Mouse (Mus musculus) forebrain, embryonic 15.5 days (tissue): ENCODE data around the gene H2-Q2. TPM values are rescaled to one million over a fixed set of nuclear protein-coding genes. Genes with fewer than 3 reads are reported as not detected.
"Not testable (repeated sequence)": the region's sequence is repeated elsewhere in the genome, so short reads cannot be mapped to it uniquely, and the experiment has no call there.

Experiments used
- ATAC-seq: fragments of 200-750 bp; cut with Nextera tagmentation; replicated peaks from 2 replicates; pipeline ENCODE4 v1.8.0; 2017; ENCODE audit warnings: mild to moderate bottlenecking, moderate TSS enrichment, moderate library complexity
- H3K27ac ChIP-seq: fragments of 300-500 bp; sonication (generic); replicated peaks from 2 replicates; pipeline ENCODE4 v1.5.1; 2015; ENCODE audit warnings: mild to moderate bottlenecking, inconsistent platforms
- H3K27me3 ChIP-seq: fragments of 300-500 bp; sonication (generic); 2 replicates; pipeline ENCODE4 v1.6.1; 2015; ENCODE audit warnings: inconsistent platforms
- H3K36me3 ChIP-seq: fragments of 300-500 bp; sonication (generic); 2 replicates; pipeline ENCODE4 v1.6.1; 2015; ENCODE audit warnings: mild to moderate bottlenecking, inconsistent platforms
- H3K4me1 ChIP-seq: fragments of 300-500 bp; sonication (generic); 2 replicates; pipeline ENCODE4 v1.6.1; 2015; ENCODE audit warnings: inconsistent platforms
- H3K4me2 ChIP-seq: fragments of 300-500 bp; sonication (generic); replicated peaks from 2 replicates; pipeline ENCODE4 v1.6.1; 2015; ENCODE audit warnings: mild to moderate bottlenecking, inconsistent platforms
- H3K4me3 ChIP-seq: fragments of 300-500 bp; sonication (generic); 2 replicates; pipeline ENCODE4 v1.5.1; 2015; ENCODE audit warnings: mild to moderate bottlenecking, inconsistent platforms
- H3K9ac ChIP-seq: fragments of 300-500 bp; sonication (generic); replicated peaks from 2 replicates; pipeline ENCODE4 v1.6.1; 2015; ENCODE audit warnings: mild to moderate bottlenecking, inconsistent platforms
- H3K9me3 ChIP-seq: fragments of 300-500 bp; sonication (generic); 2 replicates; pipeline ENCODE4 v1.6.1; 2016; ENCODE audit warnings: inconsistent platforms
- WGBS: fragments of 180-500 bp; shearing (Covaris S2); methylation state at CpG from one replicate; pipeline ENCODE4 v1.1.7; 2015; ENCODE audit warnings: mixed read lengths; 5-methylcytosine and 5-hydroxymethylcytosine counted together
- polyA plus RNA-seq: library from polyadenylated mRNA; unstranded; fragments of >200 nt; fragmentation: Nextera tagmentation; extraction: Ambion mirVana; gene quantifications from 2 replicates; pipeline ENCODE4 v1.2.1, GENCODE M21; 2015

Gene H2-Q2
- polyA plus RNA-seq, result 1.1 and 1.2 TPM in 2 replicates

DNA sequence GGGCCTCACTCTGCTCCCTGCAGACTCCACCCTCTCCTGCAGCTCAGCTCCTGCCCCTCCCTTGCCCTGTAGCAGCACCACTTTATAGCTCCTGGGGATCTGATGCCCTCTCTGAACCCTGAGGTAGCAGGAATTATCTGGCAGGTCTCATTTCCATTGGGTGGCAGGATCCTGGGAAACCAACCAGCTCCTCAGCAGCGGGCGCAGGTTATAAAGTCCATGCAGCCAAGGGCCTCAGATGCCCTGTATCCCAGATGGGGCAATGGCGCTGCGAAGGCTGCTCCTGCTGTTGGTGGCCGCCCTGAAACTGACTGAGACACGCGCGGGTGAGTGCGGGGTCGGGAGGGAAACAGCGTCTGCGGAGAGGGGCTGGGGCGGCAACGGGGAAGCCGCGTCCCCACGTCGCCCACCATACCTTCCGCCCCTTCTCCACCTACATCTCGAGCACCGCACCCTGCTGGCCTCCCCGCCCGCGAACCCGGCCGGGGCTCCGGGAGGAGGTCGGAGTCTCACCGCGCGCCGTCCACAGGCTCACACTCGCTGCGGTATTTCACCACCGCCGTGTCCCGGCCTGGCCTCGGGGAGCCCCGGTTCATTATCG, at the start of gene H2-Q2:
H2-Q2 (plus strand) TSS at position 172 of the 601 bp plus-strand sequence.
- no peaks in the 10 kb centered on the region for H3K9me3 ChIP-seq
- H3K4me2 ChIP-seq, result peak within 1 kb of the TSS; percentile 84
- no peaks in the 10 kb centered on the region for H3K36me3 ChIP-seq
- peaks cover 12% of the 10 kb centered on the region for H3K4me1 ChIP-seq
- no peak within 1 kb of the TSS for H3K27ac ChIP-seq
- 1% methylated on average over 39 of the region's 40 CpGs for WGBS
- no peak for ATAC-seq
- peak within 1 kb of the TSS; percentile 40 for H3K9ac ChIP-seq
- peaks cover 50% of the 10 kb centered on the region for H3K27me3 ChIP-seq
- H3K4me3 ChIP-seq, result peak within 1 kb of the TSS; percentile 43

DNA sequence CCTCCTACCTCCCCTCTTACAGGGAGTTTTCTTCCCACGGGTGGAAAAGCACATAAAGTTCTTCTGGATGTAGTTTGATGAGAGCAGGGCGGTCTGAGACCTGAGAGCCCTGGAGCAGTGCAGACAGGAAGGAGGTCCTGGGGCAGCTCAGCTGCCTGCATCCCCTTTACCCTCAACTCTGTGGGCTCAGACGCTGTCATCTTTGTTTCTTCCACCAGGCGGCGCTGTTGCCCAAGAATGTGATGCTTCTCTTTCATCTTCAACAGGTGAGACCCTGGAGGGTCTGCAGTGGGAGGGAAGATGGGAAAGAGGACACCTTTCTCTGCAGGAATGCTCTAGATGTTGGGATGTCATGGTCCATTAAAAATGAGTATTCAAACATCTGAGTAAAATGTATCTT, 46.2 kb upstream of the H2-Q2 start:
- not testable (repeated sequence) for ATAC-seq, H3K4me1 ChIP-seq, H3K4me2 ChIP-seq, H3K27me3 ChIP-seq, H3K27ac ChIP-seq, H3K36me3 ChIP-seq, H3K4me3 ChIP-seq, H3K9ac ChIP-seq, H3K9me3 ChIP-seq
- WGBS, result 5% methylated on average over 5 of the region's 5 CpGs

GRCm38 (mm10) chr17:35300261-35300945, 41.6 kb upstream of the H2-Q2 start:
- not testable (repeated sequence) for H3K27ac ChIP-seq, ATAC-seq, H3K9ac ChIP-seq, H3K4me3 ChIP-seq, H3K36me3 ChIP-seq, H3K4me1 ChIP-seq, H3K9me3 ChIP-seq, H3K4me2 ChIP-seq, H3K27me3 ChIP-seq
- 87% methylated on average over 7 of the region's 7 CpGs for WGBS

DNA sequence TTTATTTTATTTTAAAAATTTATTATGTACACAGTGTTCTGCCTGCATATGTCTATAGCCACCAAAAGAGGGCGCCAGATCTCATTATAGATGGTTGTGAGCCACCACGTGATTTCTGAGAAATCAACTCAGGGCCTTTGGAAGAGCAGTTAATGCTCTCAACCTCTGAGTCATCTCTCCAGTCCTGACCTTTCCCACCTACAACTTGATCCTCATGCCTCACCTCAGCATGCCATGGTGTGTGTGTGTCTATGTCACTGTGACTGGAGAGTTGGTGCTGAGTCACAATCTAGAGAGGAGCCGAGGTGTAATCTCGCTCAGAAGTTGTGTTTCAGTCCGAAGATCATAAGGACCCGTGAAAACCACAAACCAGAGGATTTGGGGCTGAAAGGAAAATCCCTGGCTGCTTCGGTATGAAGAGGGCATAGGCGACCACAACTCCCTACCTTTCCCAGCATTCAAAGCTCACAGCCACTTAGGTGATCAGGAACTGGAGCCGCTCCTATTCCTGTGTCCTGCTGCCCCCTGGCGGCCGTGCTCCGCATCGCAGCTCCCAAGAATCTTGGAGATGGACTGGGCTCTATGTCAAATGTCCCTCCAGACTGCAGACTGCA, 40.3 kb upstream of the H2-Q2 start:
- Histone ChIP-seq H3K9me3 (no peaks in the 10 kb centered on the region), H3K27ac (no peak overlapping the region), H3K4me1 (no peaks in the 10 kb centered on the region), H3K9ac (no peak overlapping the region), H3K4me3 (no peak overlapping the region), H3K4me2 (no peak overlapping the region), H3K36me3 (no peaks in the 10 kb centered on the region), H3K27me3 (no peaks in the 10 kb centered on the region)
- ATAC-seq, result no peak
- WGBS, result 23% methylated on average over 13 of the region's 13 CpGs

- Histone ChIP-seq H3K27me3 (0 out of 2 replicates have a peak, but pooled peaks cover under 1% of the 10 kb centered on the region), H3K4me2 (no peak overlapping the region), H3K36me3 (no peaks in the 10 kb centered on the region), H3K9me3 (no peaks in the 10 kb centered on the region), H3K9ac (no peak overlapping the region), H3K4me3 (no peak overlapping the region), H3K27ac (no peak overlapping the region), H3K4me1 (no peaks in the 10 kb centered on the region)
- ATAC-seq, result no peak
- 88% methylated on average over 2 of the region's 2 CpGs for WGBS
Measured at GRCm38 (mm10) chr17:35303271-35303670, 38.8 kb upstream of the H2-Q2 start.

- H3K4me3 ChIP-seq, result no peak overlapping the region
- H3K9me3 ChIP-seq, result no peaks in the 10 kb centered on the region
- 88% methylated on average over 10 of the region's 10 CpGs for WGBS
- 0 out of 2 replicates have a peak, but pooled peaks cover 4% of the 10 kb centered on the region for H3K27me3 ChIP-seq
- ATAC-seq, result no peak
- H3K9ac ChIP-seq, result no peak overlapping the region
- no peak overlapping the region for H3K4me2 ChIP-seq
- H3K36me3 ChIP-seq, result no peaks in the 10 kb centered on the region
- no peaks in the 10 kb centered on the region for H3K4me1 ChIP-seq
- H3K27ac ChIP-seq, result no peak overlapping the region
Measured at GRCm38 (mm10) chr17:35303756-35304350, 38.2 kb upstream of the H2-Q2 start.

DNA sequence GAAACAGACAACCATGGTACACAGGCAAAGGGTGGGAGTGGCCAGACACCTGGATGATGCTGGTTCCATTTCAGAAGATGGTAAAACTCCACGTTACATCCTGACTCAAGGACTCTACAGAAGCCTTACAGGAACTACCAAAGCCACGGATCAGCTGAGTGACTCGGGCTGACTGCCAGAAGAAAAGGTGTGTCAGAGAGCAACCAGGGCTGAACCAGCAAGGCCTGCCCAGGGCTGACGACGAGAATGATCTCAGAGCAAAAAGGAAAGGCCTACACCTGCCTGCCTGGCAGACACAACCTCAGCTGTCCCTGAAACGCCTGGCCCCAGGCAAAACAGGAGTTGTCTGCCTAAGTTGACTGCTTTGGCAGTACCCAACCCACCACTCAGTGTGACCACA, 37.6 kb upstream of the H2-Q2 start:
- Histone ChIP-seq H3K36me3 (no peaks in the 10 kb centered on the region), H3K4me3 (no peak overlapping the region), H3K27me3 (0 out of 2 replicates have a peak, but pooled peaks cover 4% of the 10 kb centered on the region), H3K4me2 (no peak overlapping the region), H3K27ac (no peak overlapping the region), H3K9ac (no peak overlapping the region), H3K4me1 (no peaks in the 10 kb centered on the region), H3K9me3 (no peaks in the 10 kb centered on the region)
- 71% methylated on average over 6 of the region's 6 CpGs for WGBS
- ATAC-seq, result no peak

DNA sequence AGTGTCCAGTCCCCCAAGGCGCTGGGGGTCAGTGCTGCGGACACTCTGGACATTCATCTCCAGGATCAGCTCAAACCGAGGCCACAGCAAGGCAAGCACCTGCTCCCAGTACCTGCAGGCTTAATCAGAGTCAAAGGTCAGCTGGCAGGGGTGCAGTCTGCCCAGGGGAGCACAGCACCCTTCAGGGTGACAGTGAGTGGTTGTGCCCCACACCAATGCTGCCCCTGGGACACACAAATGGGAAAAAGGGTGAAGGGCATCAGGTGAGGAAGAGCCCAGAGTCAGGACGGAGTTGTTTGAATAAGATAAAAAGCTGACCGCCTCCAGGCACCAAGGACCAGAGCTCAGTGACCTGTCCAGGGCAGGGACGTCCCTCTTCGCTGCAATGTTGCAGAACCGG, 37.1 kb upstream of the H2-Q2 start:
- not testable (repeated sequence) for H3K36me3 ChIP-seq, H3K9me3 ChIP-seq, H3K27me3 ChIP-seq, H3K4me3 ChIP-seq, ATAC-seq, H3K4me2 ChIP-seq, H3K4me1 ChIP-seq, H3K27ac ChIP-seq, H3K9ac ChIP-seq
- WGBS, result 86% methylated on average over 8 of the region's 8 CpGs

DNA sequence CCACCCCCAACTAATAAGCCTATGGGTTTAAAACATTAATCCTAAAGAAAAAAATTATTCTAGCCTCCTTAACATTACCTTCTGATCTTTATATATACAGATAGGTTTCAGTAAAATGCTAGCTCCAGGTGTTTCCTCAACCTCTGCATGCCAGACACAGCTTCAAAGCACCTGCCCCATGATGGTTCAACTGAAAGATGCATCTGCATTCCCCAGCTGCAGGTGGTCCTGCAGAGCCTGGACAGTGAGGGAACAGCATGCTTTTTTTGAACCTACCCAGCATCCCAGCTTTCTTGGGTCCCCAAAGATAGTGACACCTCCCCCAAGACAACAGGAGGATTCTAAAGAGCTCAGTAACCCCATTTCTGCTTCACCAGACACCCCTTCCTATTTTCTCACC, 23.4 kb upstream of the H2-Q2 start:
- Histone ChIP-seq H3K9me3 (no peaks in the 10 kb centered on the region), H3K27ac (no peak overlapping the region), H3K4me3 (no peak overlapping the region), H3K27me3 (peaks cover 27% of the 10 kb centered on the region), H3K36me3 (no peaks in the 10 kb centered on the region), H3K4me2 (no peak overlapping the region), H3K9ac (no peak overlapping the region), H3K4me1 (peaks cover 7% of the 10 kb centered on the region; the same call in 1 of the 2 replicates)
- no peak for ATAC-seq

DNA sequence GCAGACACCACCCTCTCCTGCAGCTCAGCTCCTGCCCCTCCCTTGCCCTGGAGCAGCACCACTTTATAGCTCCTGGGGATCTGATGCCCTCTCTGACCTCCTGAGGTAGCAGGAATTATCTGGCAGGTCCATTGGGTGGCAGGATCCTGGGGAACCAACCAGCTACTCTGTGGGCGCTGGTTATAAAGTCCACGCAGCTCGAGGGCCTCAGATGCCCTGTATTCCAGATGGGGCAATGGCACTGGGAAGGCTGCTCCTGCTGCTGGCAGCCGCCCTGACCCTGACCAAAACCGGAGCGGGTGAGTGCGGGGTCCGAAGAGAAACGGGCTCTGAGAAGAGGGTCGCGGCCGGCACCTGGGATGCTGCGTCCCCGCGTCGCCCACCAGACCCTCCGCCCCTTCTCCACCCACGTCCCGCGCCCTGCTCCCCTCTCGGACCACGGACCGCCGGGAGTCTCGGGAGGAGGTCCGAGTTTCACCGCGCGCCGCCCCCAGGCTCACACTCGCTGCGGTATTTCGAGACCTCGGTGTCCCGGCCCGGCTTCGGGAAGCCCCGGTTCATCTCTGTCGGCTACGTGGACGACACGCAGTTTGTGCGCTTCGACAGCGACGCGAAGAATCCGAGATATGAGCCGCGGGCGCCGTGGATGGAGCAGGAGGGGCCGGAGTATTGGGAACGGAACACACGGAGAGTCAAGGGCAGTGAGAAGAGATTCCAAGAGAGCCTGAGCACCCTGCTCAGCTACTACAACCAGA, 21.5 kb upstream of the H2-Q2 start, which contains the start of gene H2-Q1:
H2-Q1 (plus strand) TSS at position 79 of the 755 bp plus-strand sequence.
- Histone ChIP-seq H3K4me1 (peaks cover 7% of the 10 kb centered on the region; the same call in 1 of the 2 replicates), H3K9me3 (no peaks in the 10 kb centered on the region), H3K9ac (no peak within 1 kb of the TSS), H3K27ac (no peak within 1 kb of the TSS), H3K4me3 (peak within 1 kb of the TSS; percentile 31), H3K36me3 (no peaks in the 10 kb centered on the region), H3K27me3 (peaks cover 27% of the 10 kb centered on the region), H3K4me2 (peak within 1 kb of the TSS; percentile 51)
- WGBS, result 3% methylated on average over 55 of the region's 55 CpGs
- no peak for ATAC-seq

DNA sequence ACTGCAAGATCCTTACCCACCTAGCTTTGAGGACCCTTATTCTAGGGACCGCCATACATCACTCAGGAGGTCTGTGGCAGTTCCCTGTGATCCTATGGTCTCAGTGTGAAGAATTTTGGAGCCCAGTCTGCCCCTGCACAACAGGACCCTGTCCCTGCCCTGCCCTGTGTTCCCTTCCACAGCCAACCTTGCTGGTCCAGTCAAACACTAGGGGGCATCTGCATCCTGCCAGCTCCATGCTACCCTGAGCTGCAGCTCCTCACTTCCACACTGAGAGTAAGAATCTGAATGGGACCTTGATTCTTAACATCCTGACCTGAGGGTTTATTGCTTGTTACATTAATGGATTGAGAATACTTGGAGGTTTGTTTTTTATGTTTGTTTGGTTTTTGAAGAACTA, 16.9 kb upstream of the H2-Q2 start:
- H3K36me3 ChIP-seq, H3K27ac ChIP-seq, H3K9ac ChIP-seq, ATAC-seq, H3K4me2 ChIP-seq, H3K4me3 ChIP-seq, H3K9me3 ChIP-seq, H3K4me1 ChIP-seq: not testable (repeated sequence)
- 45% methylated on average over 1 of the region's 1 CpGs for WGBS
- H3K27me3 ChIP-seq, result peaks cover 13% of the 10 kb centered on the region

DNA sequence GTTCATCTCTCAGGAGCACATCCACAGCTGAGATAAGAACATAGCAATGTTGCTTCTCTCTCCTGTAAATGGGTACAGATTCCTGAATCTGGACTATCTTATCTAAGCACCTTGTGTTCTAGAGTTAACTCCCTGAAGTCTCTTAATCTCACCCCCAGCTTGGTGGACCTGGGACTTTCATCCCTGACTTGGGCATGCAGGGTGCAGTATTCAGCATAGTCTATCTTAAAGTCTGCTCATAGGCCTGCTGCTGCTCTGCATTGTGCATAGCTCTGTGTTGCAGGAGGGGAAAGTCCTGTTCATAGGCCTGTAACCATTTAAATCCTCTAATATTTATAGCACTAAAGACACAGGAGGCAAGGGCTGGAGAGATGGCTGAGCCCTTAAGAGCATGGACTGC, 16.0 kb upstream of the H2-Q2 start:
- H3K27me3 ChIP-seq, H3K4me1 ChIP-seq, H3K27ac ChIP-seq, H3K4me2 ChIP-seq, H3K4me3 ChIP-seq, H3K9ac ChIP-seq, H3K9me3 ChIP-seq, ATAC-seq, H3K36me3 ChIP-seq: not testable (repeated sequence)
